Mouse (Mus musculus): Measurements from ENCODE around the gene Fastk. TPM values are rescaled to one million over a fixed set of nuclear protein-coding genes. Genes with fewer than 3 reads are reported as not detected.

Fastk gene
- total RNA-seq (2021): 100 to 1,000 TPM; 275 to 314 TPM

GRCm38 (mm10) chr5:24444746-24445427, at the start of gene Fastk:
Fastk (minus strand) TSS chr5:24445287.
- intact Hi-C loops (cut with DNase I): no loop called here
- DNase-seq (ENCODE audit: low spot score): peak; percentile 90

GRCm38 (mm10) chr5:24492546-24493285, 47.6 kb upstream of the Fastk start:
- intact Hi-C loops (cut with DNase I): no loop called here
- DNase-seq (ENCODE audit: low spot score): no peak

DNA sequence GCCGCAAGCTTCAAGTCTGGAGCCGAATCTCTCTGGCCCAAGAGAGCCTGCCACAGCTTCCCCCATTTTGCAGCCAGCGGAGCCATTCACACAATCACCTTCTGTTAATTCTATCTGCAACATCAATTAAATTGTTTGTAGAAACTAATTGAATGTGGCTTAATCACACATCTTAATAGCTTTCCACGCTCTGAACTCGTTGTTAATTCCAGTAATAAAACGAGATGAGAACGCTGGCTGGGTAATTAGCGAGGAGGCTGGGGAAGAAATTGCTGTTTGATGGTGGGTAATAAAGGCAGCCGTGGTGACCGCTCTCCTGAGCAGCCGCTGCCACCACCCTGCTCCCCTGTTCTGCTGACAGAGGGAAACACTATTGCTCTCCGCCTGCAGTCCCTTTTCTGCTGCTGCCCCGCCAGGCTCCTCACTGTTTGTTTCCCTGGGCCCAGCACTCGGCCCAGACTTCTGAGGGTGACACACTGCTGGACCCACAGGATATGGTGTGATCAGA, 45.4 kb upstream of the Fastk start:
- intact Hi-C loops (cut with DNase I): no loop called here

DNA sequence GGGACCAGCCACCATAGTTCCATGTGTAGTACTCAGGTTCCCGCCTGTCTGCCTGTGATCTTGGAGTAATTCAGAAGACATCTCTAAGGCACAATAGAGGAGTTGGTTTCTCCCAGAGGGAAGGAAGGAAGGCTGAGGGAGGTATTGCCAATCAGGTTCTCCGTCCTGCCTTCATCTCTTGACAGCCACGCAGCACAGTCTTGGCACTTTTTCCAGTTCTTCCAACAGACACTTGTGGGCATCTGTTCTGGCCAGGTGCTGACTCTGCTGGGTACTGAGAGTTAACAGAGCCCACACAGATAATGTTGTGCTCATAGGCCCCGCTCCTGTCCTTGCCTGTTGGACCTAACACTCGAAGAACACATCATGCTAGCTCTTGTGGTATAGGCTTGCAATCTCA, 41.7 kb upstream of the Fastk start:
- intact Hi-C loops (cut with DNase I): no loop called here
- no peak for DNase-seq (ENCODE audit: low spot score)

More for the DNA sequence above, 45.4 kb upstream of the Fastk start:
- DNase-seq (ENCODE audit: low spot score): no peak

- intact Hi-C loops (cut with DNase I): no loop called here
- DNase-seq (ENCODE audit: low spot score): peak; percentile 78
Measured at GRCm38 (mm10) chr5:24486097-24486496, 41.0 kb upstream of the Fastk start.

- DNase-seq (ENCODE audit: low spot score): no peak
- intact Hi-C loops (cut with DNase I): no loop called here
Measured at GRCm38 (mm10) chr5:24484963-24485362, 39.9 kb upstream of the Fastk start.

- DNase-seq (ENCODE audit: low spot score): no peak
- intact Hi-C loops (cut with DNase I): no loop called here
Measured at GRCm38 (mm10) chr5:24483326-24483725, 38.2 kb upstream of the Fastk start.

DNA sequence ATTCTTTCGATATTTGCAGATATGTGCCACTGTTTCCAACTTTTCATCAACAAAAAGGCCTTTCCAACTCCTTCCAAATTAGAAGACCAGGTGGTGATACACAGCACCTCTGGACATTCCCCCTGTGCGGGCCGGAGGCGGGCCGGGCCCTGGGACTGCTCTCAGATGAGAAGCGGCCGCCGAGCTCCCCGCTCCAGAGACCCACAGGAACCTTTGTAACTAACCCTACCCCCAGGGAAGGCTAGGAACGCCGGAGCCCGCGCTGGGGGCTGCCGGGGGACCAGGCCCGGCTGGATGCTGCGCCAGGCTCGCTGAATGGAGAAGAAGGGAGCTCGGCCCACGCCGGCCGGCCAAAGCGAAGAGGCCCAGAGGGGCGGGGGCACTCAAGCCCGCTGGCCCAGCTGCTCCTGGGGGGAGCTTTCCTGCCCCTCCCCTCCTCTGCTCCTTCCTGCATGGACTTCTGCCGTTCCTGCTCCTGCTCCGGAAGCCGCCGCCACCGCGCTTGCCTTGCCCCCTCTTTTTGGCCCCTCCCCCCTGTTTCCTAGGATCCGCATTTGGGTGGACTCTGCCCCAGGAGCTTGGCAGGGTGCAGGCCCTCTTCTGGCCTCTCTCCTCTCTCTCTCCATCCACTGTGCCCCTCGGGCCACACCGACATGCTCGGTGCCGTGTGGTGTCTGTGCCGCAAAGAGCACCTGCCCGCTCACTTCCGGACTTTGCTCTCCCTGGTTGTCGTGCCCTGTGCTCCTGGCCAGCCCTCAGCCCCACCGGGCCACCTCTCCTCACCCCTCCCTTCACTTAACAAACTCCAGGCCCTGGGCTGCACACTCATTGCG, 37.4 kb upstream of the Fastk start:
- intact Hi-C loops (cut with DNase I): no loop called here

DNA sequence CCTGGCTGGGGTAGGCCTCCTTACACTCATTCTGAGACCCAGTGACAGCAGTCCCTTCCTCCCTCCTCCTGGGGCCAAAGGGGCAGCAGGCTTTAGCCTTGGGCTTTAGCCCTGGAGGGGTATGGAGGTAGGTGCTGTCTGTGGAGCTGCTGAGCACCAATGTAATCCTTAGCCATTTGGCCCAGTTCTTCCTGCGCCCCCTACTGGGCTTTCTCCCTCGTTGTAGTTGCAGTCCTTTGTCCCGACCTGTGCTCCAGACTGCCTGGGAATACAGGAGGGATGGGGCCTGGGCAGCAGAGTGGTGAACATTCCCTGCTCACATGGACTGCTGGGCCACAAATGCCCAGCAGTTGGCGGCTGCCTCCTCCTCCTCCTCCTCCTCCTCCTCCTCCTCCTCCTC, 36.6 kb upstream of the Fastk start:
- DNase-seq (ENCODE audit: low spot score): no peak
- intact Hi-C loops (cut with DNase I): no loop called here

More for the DNA sequence above, 37.4 kb upstream of the Fastk start:
- DNase-seq (ENCODE audit: low spot score): no peak

GRCm38 (mm10) chr5:24477909-24478308, 32.8 kb upstream of the Fastk start:
- intact Hi-C loops (cut with DNase I): no loop called here
- no peak for DNase-seq (ENCODE audit: low spot score)

GRCm38 (mm10) chr5:24475476-24476241, 30.6 kb upstream of the Fastk start:
- DNase-seq (ENCODE audit: low spot score): no peak
- intact Hi-C loops (cut with DNase I): no loop called here

DNA sequence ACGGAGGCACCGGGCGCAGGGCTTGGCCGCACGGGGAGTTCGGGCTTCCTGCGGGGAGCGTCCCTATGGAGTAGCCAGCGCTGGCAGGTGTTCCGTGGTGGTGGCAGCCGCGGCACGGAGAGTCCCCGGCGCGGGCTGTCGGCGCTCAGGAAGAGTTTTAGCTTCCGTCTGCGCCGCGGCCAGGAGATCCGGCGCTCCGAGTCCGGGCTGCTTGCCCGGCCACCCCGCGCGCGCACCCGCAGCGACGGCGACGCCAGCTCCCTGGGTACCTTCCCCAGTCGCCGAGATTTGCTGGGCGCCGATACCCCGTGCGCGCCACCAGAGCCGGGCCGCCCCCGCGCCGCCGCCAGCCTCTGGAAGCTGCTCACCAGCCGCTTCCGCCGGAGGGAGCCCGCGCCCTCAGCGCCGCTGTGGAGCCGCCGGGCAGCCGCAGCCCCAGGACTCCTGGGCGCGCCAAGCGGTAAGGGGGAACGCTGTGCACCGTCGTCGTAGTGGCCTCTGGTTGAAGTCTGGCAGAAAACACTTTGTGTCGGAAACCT, 29.7 kb upstream of the Fastk start:
- DNase-seq (ENCODE audit: low spot score): no peak
- intact Hi-C loops (cut with DNase I): loop anchor here (5.0 kb wide), 1 partner anchor 207 kb away; no protein-coding TSS in a partner anchor

- DNase-seq (ENCODE audit: low spot score): no peak
- intact Hi-C loops (cut with DNase I): loop anchor here (5.0 kb wide), 1 partner anchor 207 kb away; no protein-coding TSS in a partner anchor
Measured at GRCm38 (mm10) chr5:24474025-24474722, 29.1 kb upstream of the Fastk start.

DNA sequence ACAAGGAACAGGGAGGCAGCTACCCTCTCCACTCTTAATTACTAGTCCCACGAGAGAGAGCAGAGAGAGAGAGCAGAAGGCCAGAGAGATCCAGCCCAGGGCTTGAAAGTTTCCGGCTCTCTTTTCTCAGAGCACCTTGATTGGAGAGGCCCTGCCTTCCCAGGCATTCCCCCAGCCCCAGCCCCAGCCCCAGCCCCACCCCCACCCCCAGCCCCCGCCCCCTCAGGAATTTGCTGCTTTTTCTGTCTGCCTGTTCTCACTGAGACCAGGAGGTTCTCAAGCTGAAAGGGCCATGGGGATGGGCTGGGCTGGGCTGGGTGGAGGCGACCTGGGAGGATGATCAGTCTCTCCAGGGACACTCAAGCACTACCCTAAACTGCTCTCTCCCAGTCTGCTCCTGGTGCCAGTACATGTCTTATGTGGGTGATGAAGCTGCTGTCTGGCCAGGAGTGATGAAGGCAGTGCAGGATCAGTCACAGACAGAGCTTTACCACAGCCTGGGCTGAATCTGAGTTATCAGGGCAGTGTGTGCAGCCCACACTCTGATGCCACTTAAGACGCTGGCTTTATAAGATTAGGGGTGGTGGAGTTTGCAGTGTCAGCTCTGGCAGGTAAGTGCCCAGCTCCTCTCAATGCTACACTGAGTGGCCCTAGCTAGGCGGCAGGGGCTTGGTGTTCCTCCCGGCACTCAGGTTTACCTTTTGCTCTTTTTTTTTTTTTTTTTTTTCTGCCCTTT, 28.0 kb upstream of the Fastk start:
- DNase-seq (ENCODE audit: low spot score): no peak
- intact Hi-C loops (cut with DNase I): loop anchor here (5.0 kb wide), 1 partner anchor 206 kb away; no protein-coding TSS in a partner anchor

GRCm38 (mm10) chr5:24470600-24470999, 25.5 kb upstream of the Fastk start:
- intact Hi-C loops (cut with DNase I): loop anchor here (1.0 to 5.0 kb wide), 4 partner anchors 15 to 203 kb away; no protein-coding TSS in a partner anchor
- no peak for DNase-seq (ENCODE audit: low spot score)

DNA sequence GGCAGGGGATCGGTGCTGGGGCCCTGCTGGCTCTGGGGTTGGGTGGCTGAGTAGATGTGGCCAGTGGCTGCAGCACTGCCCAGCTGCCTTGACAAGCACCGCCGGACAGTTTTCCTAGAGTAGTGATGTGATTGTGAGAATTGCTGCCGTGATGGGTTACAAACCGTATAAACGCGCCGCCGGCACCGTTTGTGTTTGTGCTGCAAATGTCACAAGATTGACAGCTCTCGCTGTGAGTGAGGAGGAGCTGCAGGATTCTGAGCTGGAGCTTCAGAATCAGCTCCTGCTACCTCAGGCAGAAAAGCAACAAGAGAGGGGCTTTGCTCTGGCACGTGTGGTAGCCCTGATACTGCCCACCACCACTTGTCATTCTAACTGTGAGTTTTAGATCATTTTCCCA, 21.7 kb upstream of the Fastk start:
- DNase-seq (ENCODE audit: low spot score): no peak
- intact Hi-C loops (cut with DNase I): no loop called here

DNA sequence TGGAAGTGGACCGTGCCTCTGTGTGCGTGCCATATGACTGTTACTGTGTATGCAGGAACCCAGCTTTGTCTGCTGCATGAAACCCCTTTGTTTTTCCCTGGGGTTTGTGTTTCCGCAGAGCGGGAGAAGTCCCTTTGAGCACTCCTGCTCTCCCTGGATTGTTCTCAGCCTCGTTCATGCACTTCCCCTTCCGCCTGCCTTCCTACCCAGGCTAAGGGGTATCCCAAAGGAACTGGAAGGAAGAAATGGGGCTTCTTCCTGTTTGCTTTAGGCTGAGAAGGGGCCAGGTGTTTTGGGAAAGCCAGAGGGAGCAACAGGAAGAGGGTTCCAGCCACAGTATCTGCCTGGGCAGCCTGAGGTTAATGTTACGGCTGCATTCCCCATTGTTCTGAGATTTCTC, 10.5 kb upstream of the Fastk start:
- intact Hi-C loops (cut with DNase I): loop anchor here (1.0 kb wide), 1 partner anchor 15 kb away; no protein-coding TSS in a partner anchor
- no peak for DNase-seq (ENCODE audit: low spot score)

- intact Hi-C loops (cut with DNase I): loop anchor here (1.0 kb wide), 1 partner anchor 15 kb away; no protein-coding TSS in a partner anchor
- DNase-seq (ENCODE audit: low spot score): no peak
Measured at GRCm38 (mm10) chr5:24455076-24455475, 10.0 kb upstream of the Fastk start.

Data from heart, postnatal 25 days (tissue).